Mouse (Mus musculus) forelimb bud, embryonic 11.5 days (tissue): ENCODE data around the gene Cdca8.

Experiments used
- DNase-seq: peaks from one replicate; pipeline ENCODE4 v3.0.0-alpha.2; 2012; ENCODE audit warnings: low read depth, low spot score

The Cdca8 gene

GRCm38 (mm10) chr4:124953546-124953945 is 14.4 kb upstream of the Cdca8 start:
- DNase-seq: no peak

- no peak for DNase-seq
Measured at GRCm38 (mm10) chr4:124951036-124951433, 11.9 kb upstream of the Cdca8 start.

GRCm38 (mm10) chr4:124950181-124951035 is 11.3 kb upstream of the Cdca8 start:
- peak; percentile 82 for DNase-seq

- no peak for DNase-seq
Measured at GRCm38 (mm10) chr4:124949488-124949887, 10.4 kb upstream of the Cdca8 start.

GRCm38 (mm10) chr4:124944961-124945360 is 5.8 kb upstream of the Cdca8 start:
- no peak for DNase-seq

- no peak for DNase-seq
Measured at GRCm38 (mm10) chr4:124943781-124944180, 4.7 kb upstream of the Cdca8 start.

GRCm38 (mm10) chr4:124943022-124943421 is 3.9 kb upstream of the Cdca8 start:
- DNase-seq: peak; percentile 79

- peak; percentile 97 for DNase-seq
Measured at GRCm38 (mm10) chr4:124936613-124937471, 2.3 kb downstream of the Cdca8 start, which contains the start of gene 9930104L06Rik. Gene 9930104L06Rik (plus strand): TSS chr4:124937048.

- no peak for DNase-seq
Measured at GRCm38 (mm10) chr4:124928102-124928501, 11.0 kb downstream of the Cdca8 start.

GRCm38 (mm10) chr4:124905971-124906822 is 32.9 kb downstream of the Cdca8 start:
- DNase-seq: peak; percentile 72

GRCm38 (mm10) chr4:124905417-124905816 is 33.7 kb downstream of the Cdca8 start:
- no peak for DNase-seq

- no peak for DNase-seq
Measured at GRCm38 (mm10) chr4:124899906-124900305, 39.2 kb downstream of the Cdca8 start.

- DNase-seq: no peak
Measured at GRCm38 (mm10) chr4:124898428-124898827, 40.7 kb downstream of the Cdca8 start.

- no peak for DNase-seq
Measured at GRCm38 (mm10) chr4:124894508-124895428, 44.3 kb downstream of the Cdca8 start.

- no peak for DNase-seq
Measured at GRCm38 (mm10) chr4:124893769-124894168, 45.3 kb downstream of the Cdca8 start.

- DNase-seq: no peak
Measured at GRCm38 (mm10) chr4:124890831-124891230, 48.3 kb downstream of the Cdca8 start.

GRCm38 (mm10) chr4:124889935-124890334 is 49.2 kb downstream of the Cdca8 start:
- no peak for DNase-seq

GRCm38 (mm10) chr4:124888702-124889101 is 50.4 kb downstream of the Cdca8 start:
- DNase-seq: no peak

- peak; percentile 54 for DNase-seq
Measured at GRCm38 (mm10) chr4:124882151-124882729, 56.9 kb downstream of the Cdca8 start.

GRCm38 (mm10) chr4:124881341-124881908 is 57.7 kb downstream of the Cdca8 start:
- peak; percentile 67 for DNase-seq
